Mouse (Mus musculus): ENCODE measurements around the gene Shc4. TPM values are rescaled to one million over a fixed set of nuclear protein-coding genes. Genes with fewer than 3 reads are reported as not detected.

Gene Shc4
- total and polyA plus RNA-seq, 2 experiments from 2014 or later, result 0.44 to 4.4 TPM

DNA sequence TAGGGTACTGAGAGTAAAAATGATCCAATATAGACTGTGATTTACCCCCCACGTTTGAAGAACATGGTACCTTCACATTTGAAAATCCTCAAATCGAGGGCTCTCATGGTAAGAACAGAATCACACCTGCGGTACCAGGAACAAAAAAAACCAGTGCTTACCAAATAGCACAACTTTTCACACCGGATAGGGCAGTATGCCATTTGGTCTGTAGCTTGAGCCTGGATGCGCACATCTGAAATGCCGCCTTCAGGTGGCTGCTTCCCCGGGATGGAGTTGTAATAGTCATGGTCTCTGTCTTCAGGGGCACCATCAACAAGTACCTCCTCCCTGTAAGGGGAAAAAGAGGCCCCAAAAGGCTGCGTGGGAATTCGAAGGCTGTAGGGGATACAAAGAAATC, 68.6 kb downstream of the Shc4 start:
- H3K4me2 ChIP-seq (ENCODE audit: low read depth, low read length), result no peak overlapping the region
- H3K27me3 ChIP-seq (ENCODE audit: control insufficient read depth, insufficient read depth, low read length), result no peaks in the 10 kb centered on the region
- no peaks in the 10 kb centered on the region for H3K9me3 ChIP-seq (replicated peaks; ENCODE audit: control insufficient read depth, low read length)
- H3K4me3 ChIP-seq (ENCODE audit: low read depth, low read length), result no peak overlapping the region
- whole genome bisulfite sequencing, result 84% methylated on average over 9 of the region's 9 CpGs
- no peak overlapping the region for H3K27ac ChIP-seq (ENCODE audit: low read depth)
- H3K4me1 ChIP-seq (ENCODE audit: control insufficient read depth, insufficient read depth), result peaks cover 2% of the 10 kb centered on the region; the same call in 1 of the 2 replicates
- no peak overlapping the region for H3K9ac ChIP-seq (replicated peaks; ENCODE audit: low read depth, low read length)
- DNase-seq (ENCODE audit: low spot score) (no peak), ATAC-seq (ENCODE audit: insufficient read depth, low read depth) (no peak)
- no peaks in the 10 kb centered on the region for H3K36me3 ChIP-seq (replicated peaks; ENCODE audit: control insufficient read depth, insufficient read depth, low read length)
- TF ChIP-seq EP300 (IDR thresholded peaks at IDR 0.05; ENCODE audit: low read depth) (no peak), CTCF (IDR thresholded peaks at IDR 0.05; ENCODE audit: low read depth) (no peak)

DNA sequence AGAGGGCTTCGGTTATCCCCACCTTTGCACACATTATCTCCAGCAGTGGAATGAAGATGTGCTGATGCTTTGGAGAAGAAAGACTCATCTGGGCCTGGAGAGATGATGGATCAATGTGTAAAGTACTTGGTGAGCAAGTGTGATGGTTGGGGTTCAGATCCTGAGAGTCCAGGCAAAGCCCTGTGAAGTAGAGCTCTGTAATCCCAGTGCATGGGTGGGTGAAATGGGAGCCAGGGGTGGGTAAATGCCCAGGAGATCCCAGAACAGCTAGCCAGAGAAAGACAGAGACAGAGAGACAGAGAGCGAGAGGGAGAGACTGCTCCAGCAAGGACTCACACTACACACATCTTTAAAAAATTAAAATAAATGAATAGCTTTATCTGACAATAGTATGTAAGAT, 70.7 kb downstream of the Shc4 start:
- WGBS, result 85% methylated on average over 2 of the region's 2 CpGs
- Histone ChIP-seq H3K4me3 (ENCODE audit: low read depth, low read length) (no peak overlapping the region), H3K27me3 (ENCODE audit: control insufficient read depth, insufficient read depth, low read length) (no peaks in the 10 kb centered on the region), H3K9ac (replicated peaks; ENCODE audit: low read depth, low read length) (no peak overlapping the region), H3K27ac (ENCODE audit: low read depth) (no peak overlapping the region), H3K9me3 (replicated peaks; ENCODE audit: control insufficient read depth, low read length) (no peaks in the 10 kb centered on the region), H3K4me2 (ENCODE audit: low read depth, low read length) (no peak overlapping the region), H3K4me1 (ENCODE audit: control insufficient read depth, insufficient read depth) (no peaks in the 10 kb centered on the region), H3K36me3 (replicated peaks; ENCODE audit: control insufficient read depth, insufficient read depth, low read length) (no peaks in the 10 kb centered on the region)
- no peak for TF ChIP-seq CTCF (IDR thresholded peaks at IDR 0.05; ENCODE audit: low read depth)
- no peak for TF ChIP-seq EP300 (IDR thresholded peaks at IDR 0.05; ENCODE audit: low read depth)
- DNase-seq (ENCODE audit: low spot score) (no peak), ATAC-seq (ENCODE audit: insufficient read depth, low read depth) (no peak)

DNA sequence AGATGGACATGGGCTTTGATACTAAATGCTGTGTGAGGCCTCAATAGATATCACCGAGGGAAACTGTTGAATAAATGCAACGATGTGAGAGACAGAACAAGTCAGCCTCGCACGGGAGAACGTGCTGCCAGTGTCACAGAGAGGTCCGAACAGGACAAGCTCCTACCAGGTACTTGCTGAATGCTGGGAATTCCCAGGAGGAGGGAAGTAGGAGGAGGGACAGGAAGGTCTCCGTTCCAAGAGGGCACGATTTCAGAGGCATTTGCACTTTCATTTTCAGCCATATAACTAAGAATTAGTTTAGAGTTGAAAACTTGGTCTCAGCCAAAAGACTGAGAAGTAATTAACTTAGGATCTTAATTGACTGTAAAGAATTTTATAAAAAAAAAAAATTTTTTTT, 72.4 kb downstream of the Shc4 start:
- WGBS, result 71% methylated on average over 8 of the region's 8 CpGs
- H3K9me3 ChIP-seq (replicated peaks; ENCODE audit: control insufficient read depth, low read length), result no peaks in the 10 kb centered on the region

DNA sequence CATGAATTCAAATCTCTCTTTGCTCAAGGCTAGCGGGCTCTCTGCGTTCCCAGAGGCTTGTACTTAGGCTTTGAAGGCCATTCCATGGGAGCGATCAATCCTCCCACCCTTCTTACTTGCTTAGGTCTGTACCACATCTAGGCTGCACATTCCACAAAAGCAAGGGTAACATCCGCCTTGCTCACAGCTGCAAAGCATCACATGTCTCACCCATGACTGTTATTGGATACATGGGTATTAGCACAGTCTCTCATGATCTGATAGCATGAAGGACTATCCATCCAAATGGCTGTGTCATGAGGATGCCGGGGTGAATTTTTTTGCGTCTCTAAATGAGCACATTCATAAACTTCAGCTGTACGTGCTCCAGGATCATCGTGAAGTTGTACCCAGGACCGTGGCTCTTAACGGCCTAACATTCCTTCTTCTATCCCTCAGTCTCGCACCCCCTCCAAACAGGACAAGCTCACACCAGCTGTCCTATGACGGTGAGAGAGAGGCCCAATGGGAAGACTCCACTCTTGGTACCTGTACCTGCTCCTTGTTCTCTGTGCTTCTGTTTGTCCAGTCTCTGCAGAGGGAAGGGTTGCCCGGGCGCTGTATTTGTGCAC, 73.1 kb downstream of the Shc4 start:
- TF ChIP-seq CTCF (IDR thresholded peaks at IDR 0.05; ENCODE audit: low read depth) (no peak), EP300 (IDR thresholded peaks at IDR 0.05; ENCODE audit: low read depth) (no peak)
- ATAC-seq (ENCODE audit: insufficient read depth, low read depth), result no peak
- H3K27ac ChIP-seq (ENCODE audit: low read depth), result no peak overlapping the region
- no peaks in the 10 kb centered on the region for H3K4me1 ChIP-seq (ENCODE audit: control insufficient read depth, insufficient read depth)
- H3K27me3 ChIP-seq (ENCODE audit: control insufficient read depth, insufficient read depth, low read length), result no peaks in the 10 kb centered on the region
- WGBS, result 84% methylated on average over 14 of the region's 14 CpGs
- H3K9ac ChIP-seq (replicated peaks; ENCODE audit: low read depth, low read length), result no peak overlapping the region
- no peak overlapping the region for H3K4me3 ChIP-seq (ENCODE audit: low read depth, low read length)
- no peak for DNase-seq (ENCODE audit: low spot score)
- no peak overlapping the region for H3K4me2 ChIP-seq (ENCODE audit: low read depth, low read length)
- no peaks in the 10 kb centered on the region for H3K36me3 ChIP-seq (replicated peaks; ENCODE audit: control insufficient read depth, insufficient read depth, low read length)
- H3K9me3 ChIP-seq (replicated peaks; ENCODE audit: control insufficient read depth, low read length), result no peaks in the 10 kb centered on the region

More for the DNA sequence above, 72.4 kb downstream of the Shc4 start:
- Histone ChIP-seq H3K4me2 (ENCODE audit: low read depth, low read length) (no peak overlapping the region), H3K36me3 (replicated peaks; ENCODE audit: control insufficient read depth, insufficient read depth, low read length) (no peaks in the 10 kb centered on the region), H3K9ac (replicated peaks; ENCODE audit: low read depth, low read length) (no peak overlapping the region), H3K27me3 (ENCODE audit: control insufficient read depth, insufficient read depth, low read length) (no peaks in the 10 kb centered on the region), H3K4me1 (ENCODE audit: control insufficient read depth, insufficient read depth) (no peaks in the 10 kb centered on the region), H3K27ac (ENCODE audit: low read depth) (no peak overlapping the region), H3K4me3 (ENCODE audit: low read depth, low read length) (no peak overlapping the region)
- ATAC-seq (ENCODE audit: insufficient read depth, low read depth) (no peak), DNase-seq (ENCODE audit: low spot score) (no peak)
- TF ChIP-seq CTCF (IDR thresholded peaks at IDR 0.05; ENCODE audit: low read depth) (no peak), EP300 (IDR thresholded peaks at IDR 0.05; ENCODE audit: low read depth) (no peak)

DNA sequence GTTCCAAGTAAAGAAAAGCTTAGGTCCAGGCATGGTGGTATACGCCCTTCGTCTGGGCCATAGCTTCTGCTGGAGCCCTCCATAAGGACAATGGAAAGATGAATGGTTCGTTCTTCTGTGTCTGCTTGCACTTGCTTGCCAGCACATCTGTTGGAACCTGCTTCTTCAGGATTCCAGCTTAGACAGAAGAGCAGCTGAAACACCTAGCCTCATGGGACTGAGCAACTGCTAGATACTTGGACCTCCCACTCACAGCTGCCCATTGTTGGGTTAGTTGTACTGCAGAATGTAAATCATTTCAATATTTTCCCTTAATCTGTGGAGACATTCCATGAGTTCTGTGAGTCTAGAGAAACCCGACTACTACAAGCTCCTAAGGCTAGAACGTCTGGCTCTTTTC, 73.9 kb downstream of the Shc4 start:
- 86% methylated on average over 5 of the region's 5 CpGs for WGBS
- H3K27me3 ChIP-seq (ENCODE audit: control insufficient read depth, insufficient read depth, low read length), result no peaks in the 10 kb centered on the region
- H3K4me2 ChIP-seq (ENCODE audit: low read depth, low read length), result no peak overlapping the region
- H3K9ac ChIP-seq (replicated peaks; ENCODE audit: low read depth, low read length), result no peak overlapping the region
- H3K9me3 ChIP-seq (replicated peaks; ENCODE audit: control insufficient read depth, low read length), result no peaks in the 10 kb centered on the region
- DNase-seq (ENCODE audit: low spot score) (no peak), ATAC-seq (ENCODE audit: insufficient read depth, low read depth) (no peak)
- H3K27ac ChIP-seq (ENCODE audit: low read depth), result no peak overlapping the region
- no peak overlapping the region for H3K4me3 ChIP-seq (ENCODE audit: low read depth, low read length)
- no peaks in the 10 kb centered on the region for H3K4me1 ChIP-seq (ENCODE audit: control insufficient read depth, insufficient read depth)
- TF ChIP-seq CTCF (IDR thresholded peaks at IDR 0.05; ENCODE audit: low read depth) (no peak), EP300 (IDR thresholded peaks at IDR 0.05; ENCODE audit: low read depth) (no peak)
- H3K36me3 ChIP-seq (replicated peaks; ENCODE audit: control insufficient read depth, insufficient read depth, low read length), result no peaks in the 10 kb centered on the region

DNA sequence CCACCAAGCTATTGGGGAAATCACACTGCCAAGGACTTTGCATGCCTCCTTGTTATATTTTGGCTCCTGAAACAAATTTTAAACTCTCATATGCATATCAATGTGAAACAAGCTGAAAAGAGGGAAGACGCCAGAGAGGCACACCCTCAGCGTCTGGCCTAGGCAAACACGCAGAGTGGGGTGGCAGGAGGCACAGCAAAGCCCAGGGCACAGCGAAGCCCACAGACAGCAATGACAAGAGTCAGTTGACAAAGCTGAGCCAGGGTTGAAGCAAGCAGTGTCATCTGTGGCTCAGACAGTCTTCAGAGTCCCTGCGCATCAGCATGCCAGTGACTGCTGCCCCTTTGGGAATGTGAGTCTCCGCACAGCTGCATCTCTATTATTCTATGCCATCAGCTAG, 79.0 kb downstream of the Shc4 start:
- 83% methylated on average over 6 of the region's 6 CpGs for WGBS

More for the DNA sequence above, 79.0 kb downstream of the Shc4 start:
- Histone ChIP-seq H3K9me3 (replicated peaks; ENCODE audit: control insufficient read depth, low read length) (no peaks in the 10 kb centered on the region), H3K9ac (replicated peaks; ENCODE audit: low read depth, low read length) (no peak overlapping the region), H3K27ac (ENCODE audit: low read depth) (no peak overlapping the region), H3K4me1 (ENCODE audit: control insufficient read depth, insufficient read depth) (no peaks in the 10 kb centered on the region), H3K4me3 (ENCODE audit: low read depth, low read length) (no peak overlapping the region), H3K36me3 (replicated peaks; ENCODE audit: control insufficient read depth, insufficient read depth, low read length) (no peaks in the 10 kb centered on the region), H3K27me3 (ENCODE audit: control insufficient read depth, insufficient read depth, low read length) (no peaks in the 10 kb centered on the region), H3K4me2 (ENCODE audit: low read depth, low read length) (no peak overlapping the region)
- no peak for DNase-seq (ENCODE audit: low spot score)
- ATAC-seq (ENCODE audit: insufficient read depth, low read depth), result no peak
- no peak for TF ChIP-seq EP300 (IDR thresholded peaks at IDR 0.05; ENCODE audit: low read depth)
- no peak for TF ChIP-seq CTCF (IDR thresholded peaks at IDR 0.05; ENCODE audit: low read depth)

All from heart, postnatal 0 days (tissue).